Mouse (Mus musculus): ENCODE measurements around the gene Gtsf1.

GRCm38 (mm10) chr15:103362333-103362732 lies 67.9 kb downstream of the Gtsf1 start:
- TF ChIP-seq HCFC1 (IDR thresholded peaks at IDR 0.05; ENCODE audit: borderline replicate concordance, insufficient read depth, low read length) (no peak), ZC3H11A (IDR thresholded peaks at IDR 0.05; ENCODE audit: borderline replicate concordance, low read depth, low read length) (no peak), CHD2 (IDR thresholded peaks at IDR 0.05; ENCODE audit: low read depth, low read length) (no peak), MAFK (IDR thresholded peaks at IDR 0.05; ENCODE audit: insufficient read depth, low read depth, low read length) (no peak), ZNF384 (IDR thresholded peaks at IDR 0.05; ENCODE audit: low read depth, low read length) (no peak)

Data from ES-E14 (cell line).